Mouse (Mus musculus) WW6 (cell line): ENCODE measurements around the gene Btd.

Experiments used
- DNase-seq: peaks from one replicate; pipeline ENCODE4 v3.0.0-alpha.2; 2013; ENCODE audit warnings: low read depth, low spot score

Gene Btd

DNA sequence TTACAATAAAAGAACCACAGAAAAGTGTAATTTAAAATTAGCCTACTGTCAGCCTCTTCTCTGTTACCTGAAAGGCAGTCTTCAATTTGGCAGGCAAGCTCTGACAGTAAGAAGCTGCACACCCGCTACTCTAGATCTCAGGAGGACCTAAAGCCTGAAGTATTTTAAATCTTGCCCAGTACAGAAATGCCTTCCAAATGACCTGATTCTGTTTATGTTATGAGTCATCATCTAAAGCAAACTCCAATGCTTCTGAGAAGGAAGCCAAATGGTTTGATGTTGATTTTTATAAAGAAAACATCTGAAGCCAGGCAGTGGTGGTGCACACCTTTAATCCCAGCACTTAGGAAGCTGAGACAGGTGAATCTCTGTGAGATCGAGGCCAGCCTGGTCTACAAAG is 59.5 kb downstream of the Btd start:
- DNase-seq = no peak

DNA sequence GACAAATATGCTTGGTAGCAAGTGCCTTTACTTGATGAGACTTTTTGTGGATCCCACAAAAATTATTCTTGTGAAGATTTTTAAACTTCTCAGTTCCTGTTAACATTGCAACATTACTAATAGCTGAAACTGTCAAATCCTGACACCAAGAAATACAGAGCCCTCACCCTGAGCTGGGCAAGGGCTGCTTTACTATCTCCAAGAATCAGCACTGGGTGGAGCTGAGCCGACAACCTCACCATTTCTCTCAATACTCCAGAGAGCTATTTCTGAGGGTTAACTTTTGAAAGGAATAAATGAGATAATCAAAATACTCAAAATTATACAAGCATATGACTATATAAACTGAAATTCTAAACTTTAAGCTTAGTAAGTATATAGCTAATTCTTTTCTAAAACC is 68.5 kb downstream of the Btd start:
- DNase-seq = no peak

GRCm38 (mm10) chr14:31715669-31716068 is 74.8 kb downstream of the Btd start:
- no peak for DNase-seq

DNA sequence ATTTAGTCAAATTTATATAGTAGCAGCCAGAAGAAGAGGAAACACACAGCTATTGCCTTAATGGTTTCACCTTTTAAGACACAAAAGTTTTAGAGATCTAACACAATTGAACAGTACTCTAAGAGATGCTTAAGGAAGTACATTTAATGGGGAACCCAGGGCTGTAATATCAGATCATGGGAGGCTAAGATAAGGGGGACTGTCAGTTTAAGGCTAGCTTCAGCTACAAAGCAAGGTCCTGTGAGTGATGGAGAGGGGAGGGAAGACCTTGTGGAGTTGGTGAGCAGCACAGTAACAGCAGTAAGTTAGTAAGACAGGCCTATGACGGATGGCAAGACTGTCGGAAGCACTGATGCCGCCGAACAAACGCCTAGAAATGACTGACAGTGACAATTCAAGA is 76.5 kb downstream of the Btd start:
- no peak for DNase-seq
